Mouse (Mus musculus): ENCODE measurements around the gene Aak1.

- TF ChIP-seq RCOR1 (conservative IDR thresholded peaks at IDR 0.05; ENCODE audit: low read depth, low read length), result no peak
- TF ChIP-seq CHD2 (IDR thresholded peaks at IDR 0.05; ENCODE audit: low read length), result no peak
- TF ChIP-seq USF1 (IDR thresholded peaks at IDR 0.05; ENCODE audit: low read depth, low read length), result no peak
- no peak for TF ChIP-seq POLR2A (IDR thresholded peaks at IDR 0.05; ENCODE audit: low read depth, low read length)
- no peak for TF ChIP-seq CTCF (conservative IDR thresholded peaks at IDR 0.05 in 1 of 2, IDR thresholded peaks at IDR 0.05 in 1 of 2; ENCODE audit: low read depth in 2 of 2, low read length in 2 of 2)
- TF ChIP-seq RAD21 (IDR thresholded peaks at IDR 0.05; ENCODE audit: low read depth, low read length), result no peak
- TF ChIP-seq HCFC1 (IDR thresholded peaks at IDR 0.05; ENCODE audit: low read depth, low read length), result no peak
- TF ChIP-seq EP300 (IDR thresholded peaks at IDR 0.05; ENCODE audit: low read length), result no peak
- no peak for TF ChIP-seq MAX (IDR thresholded peaks at IDR 0.05; ENCODE audit: low read length)
- TF ChIP-seq UBTF (IDR thresholded peaks at IDR 0.05; ENCODE audit: low read depth, low read length), result no peak
- TF ChIP-seq USF2 (conservative IDR thresholded peaks at IDR 0.05; ENCODE audit: low read depth, low read length), result no peak
- no peak for TF ChIP-seq MEF2A (IDR thresholded peaks at IDR 0.05; ENCODE audit: borderline replicate concordance, low read depth, low read length)
These were observed 25.5 kb downstream of the Aak1 start for GRCm38 (mm10) chr6:86874711-86875375.
